Mouse (Mus musculus) olfactory bulb, adult 2 months (tissue): ENCODE results near the gene Cyp2c23. TPM values are rescaled to one million over a fixed set of nuclear protein-coding genes. Genes with fewer than 3 reads are reported as not detected.

Source experiments
- H3K27ac ChIP-seq: fragments of 200-500 bp; 2 replicates; pipeline ENCODE4 v1.5.1; 2012; ENCODE audit warnings: low read depth, low read length; ENCODE audit not compliant: insufficient read depth
- H3K4me1 ChIP-seq: fragments of 200-500 bp; 2 replicates; pipeline ENCODE4 v1.6.1; 2012; ENCODE audit warnings: low read length; ENCODE audit not compliant: control insufficient read depth, insufficient read depth
- H3K4me3 ChIP-seq: fragments of 200-500 bp; 2 replicates; pipeline ENCODE4 v1.5.1; 2012; ENCODE audit warnings: mild to moderate bottlenecking, low read depth, low read length, moderate library complexity; ENCODE audit not compliant: insufficient read depth
- CTCF ChIP-seq: fragments of 200-500 bp; IDR thresholded peaks from 2 replicates; pipeline ENCODE4 v1.5.1; 2012; ENCODE audit warnings: low read depth, mild to moderate bottlenecking, low read length, moderate library complexity; ENCODE audit not compliant: insufficient read depth
- POLR2A ChIP-seq: fragments of 200-500 bp; IDR thresholded peaks from 2 replicates; pipeline ENCODE4 v1.6.1; 2012; ENCODE audit warnings: mild to moderate bottlenecking, low read depth, low read length, moderate library complexity; ENCODE audit not compliant: insufficient read depth
- WGBS: fragments of 180-500 bp; shearing (Covaris S2); methylation state at CpG from one replicate; pipeline ENCODE4 v1.1.7; 2018; 5-methylcytosine and 5-hydroxymethylcytosine counted together
- polyA plus RNA-seq: library from polyadenylated mRNA; stranded (reverse); fragments of >200 nt; gene quantifications from 2 replicates; pipeline ENCODE4 v1.2.4, GENCODE M21; 2012; ENCODE audit warnings: low replicate concordance; ENCODE audit not compliant: missing spikeins, insufficient read depth, insufficient read length

Gene Cyp2c23
- polyA plus RNA-seq, result not detected in 2 replicates

DNA sequence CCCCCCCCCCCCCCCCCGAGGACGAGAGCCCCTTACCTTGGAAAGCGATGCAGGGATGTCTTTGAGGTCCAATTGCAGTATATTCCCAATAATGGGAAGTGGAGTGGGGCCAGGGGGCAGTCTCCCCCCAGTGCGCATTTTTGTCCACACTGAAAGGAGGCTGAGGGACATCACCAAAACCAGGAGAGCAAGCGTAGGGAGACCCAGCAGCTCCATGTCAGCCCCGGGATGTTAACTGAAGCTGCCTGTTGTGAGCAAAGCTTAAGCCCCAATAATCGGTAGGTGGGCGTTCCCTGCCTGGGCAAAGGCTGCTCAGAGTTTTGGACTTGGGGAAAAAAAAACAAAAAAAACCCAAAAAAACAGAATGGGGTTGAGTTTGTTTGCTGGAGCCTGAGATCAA lies at the start of gene Cyp2c23:
TSS of gene Cyp2c23 (minus strand) at position 237 of the 400 bp plus-strand sequence.
- 72% methylated on average over 8 of the region's 8 CpGs for WGBS
- Histone ChIP-seq H3K27ac (no peak within 1 kb of the TSS), H3K4me3 (no peak within 1 kb of the TSS)

DNA sequence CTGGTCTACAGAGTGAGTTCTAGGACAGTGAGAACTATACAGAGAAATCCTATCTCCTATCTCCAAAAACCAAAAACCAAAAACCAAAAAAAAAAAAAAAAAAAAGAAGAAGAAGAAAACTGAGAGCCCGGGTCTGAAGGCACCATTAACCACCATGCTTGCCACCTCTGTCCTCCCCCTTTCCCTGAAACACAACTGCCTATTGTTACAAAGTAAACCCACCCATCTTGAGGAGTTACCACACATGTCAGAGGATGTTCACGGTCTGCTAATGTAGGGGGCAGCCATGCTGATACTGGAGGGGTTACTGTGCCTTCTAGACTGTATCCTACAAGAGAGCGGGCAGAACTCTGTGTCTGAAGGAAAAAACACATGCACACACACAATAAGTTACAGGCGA lies 48.0 kb upstream of the Cyp2c23 start:
- Histone ChIP-seq H3K4me3 (no peak overlapping the region), H3K4me1 (no peaks in the 10 kb centered on the region), H3K27ac (no peak overlapping the region)
- 90% methylated on average over 4 of the region's 4 CpGs for WGBS
- TF ChIP-seq POLR2A, result no peak
- no peak for TF ChIP-seq CTCF

More for the DNA sequence above, at the start of gene Cyp2c23:
- TF ChIP-seq CTCF, result no peak
- TF ChIP-seq POLR2A, result no peak
- H3K4me1 ChIP-seq, result no peaks in the 10 kb centered on the region

DNA sequence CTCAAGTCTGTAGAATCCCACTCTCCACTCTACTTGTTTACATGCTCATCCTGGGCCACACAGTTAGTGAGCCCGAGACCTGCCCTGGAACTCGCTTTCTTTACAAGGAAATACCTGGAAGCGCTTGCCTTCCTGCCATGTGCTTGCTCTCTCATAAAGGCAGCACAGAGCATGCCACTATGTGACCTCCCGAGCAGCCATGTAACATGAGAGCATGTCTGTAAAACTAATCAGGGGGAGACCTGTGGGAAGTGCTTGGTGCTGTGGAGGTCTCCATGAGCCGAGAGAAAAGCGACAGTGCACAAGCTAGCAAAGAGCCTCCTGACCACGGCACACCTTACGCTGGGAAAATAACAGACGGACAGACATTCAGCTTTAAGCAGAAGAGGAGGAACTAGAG lies 47.4 kb upstream of the Cyp2c23 start:
- Histone ChIP-seq H3K4me1 (no peaks in the 10 kb centered on the region), H3K27ac (no peak overlapping the region), H3K4me3 (no peak overlapping the region)
- WGBS, result 87% methylated on average over 9 of the region's 9 CpGs
- TF ChIP-seq POLR2A (no peak), CTCF (no peak)

DNA sequence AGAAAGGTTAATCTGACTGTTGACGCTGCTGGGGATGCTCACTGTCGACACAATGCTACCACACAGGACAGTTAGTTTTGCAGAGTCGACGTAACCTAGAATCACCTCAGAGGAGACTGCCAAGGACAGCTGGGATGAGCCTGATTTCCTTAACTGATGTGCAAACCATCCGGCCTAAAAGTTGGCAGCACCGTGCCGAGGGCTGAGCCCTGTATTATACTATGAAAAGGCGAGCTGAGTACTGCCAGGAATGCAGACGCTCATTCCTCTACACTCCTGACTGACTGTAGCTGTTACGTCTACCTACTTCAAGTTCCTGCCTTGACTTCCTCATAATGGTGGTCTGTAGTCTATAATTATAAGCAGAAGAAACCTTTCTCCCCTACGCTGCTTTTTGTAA lies 46.0 kb upstream of the Cyp2c23 start:
- Histone ChIP-seq H3K27ac (no peak overlapping the region), H3K4me1 (no peaks in the 10 kb centered on the region), H3K4me3 (no peak overlapping the region)
- no peak for TF ChIP-seq POLR2A
- TF ChIP-seq CTCF, result no peak
- 72% methylated on average over 11 of the region's 11 CpGs for WGBS

DNA sequence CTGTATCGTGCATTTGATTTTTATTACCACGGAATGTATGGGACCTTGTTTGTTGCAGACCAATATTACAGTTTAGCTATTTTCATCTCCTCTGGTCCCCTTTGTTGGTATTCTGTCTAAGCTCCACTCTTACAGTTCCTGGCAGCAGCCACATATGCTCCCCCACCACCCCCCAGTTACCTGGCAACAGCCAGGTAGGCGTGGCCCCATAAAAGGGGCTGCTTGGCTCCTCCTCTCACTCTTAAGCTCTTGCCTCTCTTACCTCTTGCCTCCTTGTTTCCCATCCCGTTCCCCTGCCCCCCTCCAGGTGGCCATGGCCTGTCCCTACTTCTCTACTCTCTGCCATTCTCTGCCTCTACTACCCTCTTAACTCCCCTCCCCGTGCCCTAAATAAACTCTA lies 42.2 kb upstream of the Cyp2c23 start:
- TF ChIP-seq POLR2A (no peak), CTCF (no peak)
- no peak overlapping the region for H3K27ac ChIP-seq
- 0 out of 2 replicates have a peak, but pooled peaks cover 4% of the 10 kb centered on the region for H3K4me1 ChIP-seq
- H3K4me3 ChIP-seq, result no peak overlapping the region
- WGBS, result 67% methylated on average over 5 of the region's 5 CpGs

DNA sequence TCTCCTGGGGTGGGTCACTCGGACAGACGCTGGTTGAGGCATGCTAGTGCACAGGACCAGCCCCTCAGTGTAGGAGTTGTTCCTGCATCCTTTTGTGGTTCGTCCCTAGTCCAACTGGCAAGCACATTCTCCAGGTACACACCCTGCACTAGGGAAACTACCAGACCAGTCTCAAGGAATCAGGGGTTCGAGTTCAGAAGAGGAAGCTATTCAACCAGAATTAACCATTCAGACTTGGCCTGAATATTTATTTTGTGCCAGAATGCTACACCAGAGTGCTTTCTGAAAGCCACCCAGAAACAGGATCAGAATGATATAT lies 40.9 kb upstream of the Cyp2c23 start:
- Histone ChIP-seq H3K4me3 (peak overlapping the region; percentile 64), H3K27ac (no peak overlapping the region), H3K4me1 (0 out of 2 replicates have a peak, but pooled peaks cover 4% of the 10 kb centered on the region)
- 3% methylated on average over 4 of the region's 4 CpGs for WGBS
- TF ChIP-seq POLR2A, result no peak; the same call in 1 of the 2 replicates
- TF ChIP-seq CTCF, result no peak

DNA sequence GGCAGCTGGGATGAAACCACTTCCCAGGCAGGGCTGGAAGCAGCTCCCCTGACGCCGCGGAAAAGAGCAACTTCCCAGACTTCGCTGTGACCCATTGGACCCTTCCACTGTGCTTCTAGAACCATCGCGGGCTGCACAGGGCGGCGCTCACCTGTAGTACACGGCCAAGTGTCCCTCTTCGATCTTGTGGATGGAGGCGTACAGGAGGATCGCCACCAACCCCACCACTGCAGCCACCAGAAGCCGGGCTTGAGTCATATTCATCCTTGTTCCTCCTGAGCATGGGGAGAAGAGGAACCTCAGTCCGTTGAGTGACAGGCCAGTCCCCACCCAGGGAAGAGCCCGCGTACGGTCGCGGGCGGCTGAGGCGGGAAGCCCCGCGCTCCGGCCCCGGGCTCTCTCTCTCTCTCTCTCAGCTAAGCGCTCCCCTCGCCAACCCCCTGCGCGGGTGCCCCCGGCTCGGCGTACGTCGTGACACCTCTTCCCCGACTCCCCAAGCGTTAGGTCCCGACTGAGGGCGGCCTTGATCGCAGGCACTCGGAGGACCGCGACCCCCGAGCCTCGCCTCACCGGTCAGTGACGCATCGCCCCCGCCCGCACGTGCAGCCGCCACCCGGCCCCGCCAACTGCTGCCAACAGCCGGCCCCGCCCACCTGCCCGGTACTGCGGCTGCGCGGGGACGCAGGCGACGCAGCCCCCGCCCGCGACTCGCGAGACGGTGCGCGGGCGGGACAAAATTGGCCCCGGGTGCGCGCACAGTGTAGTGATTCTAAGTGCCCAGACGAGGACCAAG lies 40.3 kb upstream of the Cyp2c23 start, which contains the start of gene Erlin1:
TSS of gene Erlin1 (minus strand) at position 665 of the 793 bp plus-strand sequence.
- H3K27ac ChIP-seq, result no peak within 1 kb of the TSS
- peak within 1 kb of the TSS; percentile 64 for H3K4me3 ChIP-seq
- TF ChIP-seq CTCF, result no peak
- peak; percentile 25; the same call in 1 of the 2 replicates for TF ChIP-seq POLR2A
- 1% methylated on average over 75 of the region's 75 CpGs for WGBS
- 0 out of 2 replicates have a peak, but pooled peaks cover 4% of the 10 kb centered on the region for H3K4me1 ChIP-seq

DNA sequence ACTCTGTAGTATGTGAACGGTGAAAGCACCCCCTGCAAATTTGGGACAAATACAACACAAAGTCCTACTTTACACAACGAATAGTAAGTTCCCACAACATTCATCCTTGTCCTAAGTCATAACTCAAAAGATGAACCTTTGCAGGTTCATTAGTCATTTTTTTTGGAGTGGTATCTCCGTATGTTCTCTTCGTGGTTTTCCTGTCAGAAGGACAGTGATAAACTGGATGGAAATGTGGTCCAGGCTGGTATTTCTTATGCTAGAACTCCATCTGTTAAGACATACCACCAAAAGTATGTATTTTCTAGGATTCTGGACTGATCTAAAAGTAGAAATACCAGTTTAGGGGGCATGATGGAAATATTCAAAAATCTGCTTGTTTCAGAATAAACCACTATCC lies 39.2 kb upstream of the Cyp2c23 start:
- TF ChIP-seq CTCF, result no peak
- no peak for TF ChIP-seq POLR2A
- Histone ChIP-seq H3K27ac (no peak overlapping the region), H3K4me1 (0 out of 2 replicates have a peak, but pooled peaks cover 4% of the 10 kb centered on the region), H3K4me3 (no peak overlapping the region)
- WGBS, result 88% methylated on average over 4 of the region's 4 CpGs

DNA sequence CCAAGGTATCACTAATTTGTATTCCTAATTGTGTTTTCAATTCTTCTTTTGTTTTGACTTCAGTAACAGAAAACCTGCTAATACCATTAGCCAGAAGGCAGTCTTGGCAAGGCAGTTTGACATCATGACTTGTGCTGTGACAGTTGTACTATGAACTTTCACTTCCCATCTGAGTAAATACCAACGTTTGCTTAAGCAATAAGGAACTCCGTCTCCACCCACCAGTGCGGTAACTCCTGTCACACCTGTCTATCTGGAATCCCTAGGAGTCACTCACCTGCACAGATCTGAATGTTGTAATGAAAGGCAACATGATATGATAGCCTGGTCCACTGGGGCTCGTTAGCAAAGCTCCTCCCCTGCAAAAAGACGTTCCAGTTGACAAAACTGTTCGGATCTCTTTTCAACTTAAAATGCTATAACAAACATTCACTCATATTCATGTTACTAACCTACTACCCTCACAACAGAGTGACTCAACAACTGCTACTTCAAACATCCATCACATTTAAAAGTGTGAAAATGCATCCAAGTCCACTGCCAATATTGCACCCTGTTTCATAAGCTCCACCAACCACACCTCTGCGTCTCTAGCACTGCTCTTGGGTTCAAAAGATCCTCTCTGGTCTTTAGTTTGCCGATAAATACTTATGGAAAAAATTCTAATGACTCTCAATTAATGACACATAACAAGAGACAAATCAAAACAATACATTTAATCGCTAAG lies 38.5 kb upstream of the Cyp2c23 start:
- H3K4me3 ChIP-seq, result no peak overlapping the region
- WGBS, result 80% methylated on average over 9 of the region's 9 CpGs
- 0 out of 2 replicates have a peak, but pooled peaks cover 4% of the 10 kb centered on the region for H3K4me1 ChIP-seq
- no peak overlapping the region for H3K27ac ChIP-seq
- TF ChIP-seq POLR2A, result no peak
- no peak for TF ChIP-seq CTCF
